Mouse (Mus musculus) adrenal gland, adult 18-20 months (tissue): ENCODE measurements around the gene H2-Q1. TPM values are rescaled to one million over a fixed set of nuclear protein-coding genes. Genes with fewer than 3 reads are reported as not detected.
"Not testable (repeated sequence)": the region's sequence is repeated elsewhere in the genome, so short reads cannot be mapped to it uniquely, and the experiment has no call there.

Experiments
- DNase-seq, 2 experiments: peaks; one replicate each; pipeline ENCODE4 v3.0.0; 2021 to 2022; ENCODE audit warnings: low spot score in 2 of 2
- long read RNA-seq, 2 experiments: library from polyadenylated mRNA; stranded (forward); transcript quantifications; one replicate each; pipeline ENCODE4 v2.0.0; 2021
- total RNA-seq, 2 experiments: library from RNA; stranded (reverse); gene quantifications; 1 replicate in 1 of 2; 2 replicates in 1 of 2; pipeline ENCODE4 v1.2.3; 2021

Gene H2-Q1
- total RNA-seq, result 10 to 100 TPM in 1 of 2 experiments, 1 to 10 TPM in 1; 3.7 to 11.4 TPM
- long read RNA-seq, experiment 1, result 0 reads
- long read RNA-seq, experiment 2, result 0 reads

GRCm38 (mm10) chr17:35320327-35321081 lies at the start of gene H2-Q1:
TSS of gene H2-Q1 (plus strand) at chr17:35320405.
- no peak for DNase-seq

GRCm38 (mm10) chr17:35272249-35272648 lies 48.0 kb upstream of the H2-Q1 start:
- no peak for DNase-seq

DNA sequence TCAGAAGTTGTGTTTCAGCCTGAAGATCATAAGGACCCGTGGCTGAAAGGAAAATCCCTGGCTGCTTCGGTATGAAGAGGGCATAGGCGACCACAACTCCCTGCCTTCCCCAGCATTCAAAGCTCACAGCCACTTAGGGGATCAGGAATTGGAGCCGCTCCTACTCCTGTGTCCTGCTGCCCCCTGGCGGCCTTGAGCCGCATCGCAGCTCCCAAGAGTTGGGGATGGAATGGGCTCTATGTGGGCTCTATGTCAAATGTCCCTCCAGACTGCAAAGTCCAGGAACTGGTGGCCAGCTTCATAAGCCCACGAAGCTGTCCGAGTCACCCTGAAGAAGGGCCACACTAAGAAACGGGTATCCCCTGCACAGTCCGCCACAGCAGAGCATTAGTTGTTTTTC lies 45.4 kb upstream of the H2-Q1 start:
- DNase-seq, result peak; percentile 93 to 98

DNA sequence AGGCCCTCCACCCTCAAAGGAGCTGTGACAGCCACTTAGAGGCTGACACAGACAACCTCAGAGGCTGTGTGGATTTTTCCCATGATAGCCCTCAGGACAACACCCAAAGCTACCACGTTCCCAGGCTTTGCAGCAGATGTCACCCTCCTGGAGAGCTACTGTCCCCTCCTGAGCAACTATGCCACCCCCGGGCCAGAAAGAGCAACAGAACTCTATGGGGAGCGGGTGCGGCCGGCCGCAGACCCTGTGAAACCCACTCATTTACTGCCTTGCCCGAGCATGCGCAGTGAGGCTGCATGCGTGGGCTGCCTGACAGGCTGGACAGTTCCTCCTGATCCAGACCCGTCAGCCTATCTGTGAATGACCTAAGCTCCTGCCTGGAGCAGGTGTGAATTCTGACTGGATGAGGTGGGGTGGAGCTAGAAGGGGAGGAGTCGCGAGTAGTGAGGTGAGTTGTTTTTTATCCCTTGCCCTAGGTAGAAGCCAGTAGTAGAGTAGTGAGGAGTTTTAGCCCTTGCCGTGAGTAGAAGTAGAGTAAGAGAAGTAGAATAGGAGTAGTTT lies 43.8 kb upstream of the H2-Q1 start:
- no peak for DNase-seq

GRCm38 (mm10) chr17:35278049-35278448 lies 42.2 kb upstream of the H2-Q1 start:
- DNase-seq, result no peak

DNA sequence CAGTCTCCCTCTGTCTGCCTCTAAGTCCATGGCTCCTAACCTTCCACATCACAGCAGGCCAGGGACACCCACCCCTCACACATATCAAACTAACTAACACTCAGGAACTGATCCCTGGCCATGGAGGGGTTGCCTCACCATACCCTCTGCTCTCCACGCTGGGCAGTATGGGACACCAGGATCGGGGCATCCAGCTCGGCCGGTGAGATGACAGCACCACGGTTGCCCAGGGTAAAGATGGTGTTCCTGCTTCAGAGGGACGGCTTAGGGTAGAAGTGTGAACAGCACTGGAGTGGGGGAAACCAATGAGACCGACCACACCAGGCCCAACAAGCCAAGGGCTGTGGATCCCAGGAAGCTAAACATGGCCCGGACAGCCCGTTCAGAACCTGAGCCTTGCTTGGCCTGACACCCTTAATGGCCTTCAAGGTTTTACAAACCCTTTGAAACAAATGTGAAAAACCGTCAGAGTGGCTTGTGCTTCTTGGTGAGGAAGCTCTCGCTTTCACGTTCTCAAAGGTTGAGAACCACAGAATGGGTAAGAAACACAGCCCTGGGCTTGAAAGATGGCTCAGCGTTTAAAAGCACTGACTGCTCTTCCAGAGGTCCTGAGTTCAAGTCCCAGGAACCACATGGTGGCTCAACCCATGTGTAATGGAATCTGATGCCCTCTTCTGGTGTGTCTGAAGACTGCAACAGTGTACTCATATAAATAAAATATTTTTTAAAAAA lies 41.1 kb upstream of the H2-Q1 start:
- no peak for DNase-seq

DNA sequence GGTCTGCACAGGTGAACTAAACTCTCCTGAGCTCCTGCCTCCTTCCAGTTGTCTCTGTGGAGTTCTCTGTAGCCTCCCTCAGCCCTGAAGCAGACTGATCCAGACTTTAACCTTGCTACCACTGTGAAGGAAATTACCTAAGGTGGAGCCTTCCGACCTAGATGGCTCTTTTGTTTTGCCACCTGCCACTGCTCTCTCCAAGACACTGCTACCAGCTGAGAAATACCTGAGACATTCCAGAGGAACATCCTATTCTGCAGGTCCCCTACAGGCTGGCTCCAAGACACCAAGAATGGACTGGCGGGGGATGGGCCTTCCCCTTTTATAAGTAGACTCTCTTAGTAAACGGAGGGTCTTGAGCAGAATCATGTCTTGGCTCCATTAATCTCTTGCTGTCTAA lies 39.9 kb upstream of the H2-Q1 start:
- DNase-seq, result no peak

GRCm38 (mm10) chr17:35285431-35285830 lies 34.8 kb upstream of the H2-Q1 start:
- no peak for DNase-seq

- DNase-seq, result peak; percentile 76 to 81
Measured at GRCm38 (mm10) chr17:35295796-35296195, 24.4 kb upstream of the H2-Q1 start.

- not testable (repeated sequence) for DNase-seq
Measured at GRCm38 (mm10) chr17:35300261-35300945, 19.8 kb upstream of the H2-Q1 start.

- peak; percentile 100 for DNase-seq
Measured at GRCm38 (mm10) chr17:35301645-35302258, 18.5 kb upstream of the H2-Q1 start.

DNA sequence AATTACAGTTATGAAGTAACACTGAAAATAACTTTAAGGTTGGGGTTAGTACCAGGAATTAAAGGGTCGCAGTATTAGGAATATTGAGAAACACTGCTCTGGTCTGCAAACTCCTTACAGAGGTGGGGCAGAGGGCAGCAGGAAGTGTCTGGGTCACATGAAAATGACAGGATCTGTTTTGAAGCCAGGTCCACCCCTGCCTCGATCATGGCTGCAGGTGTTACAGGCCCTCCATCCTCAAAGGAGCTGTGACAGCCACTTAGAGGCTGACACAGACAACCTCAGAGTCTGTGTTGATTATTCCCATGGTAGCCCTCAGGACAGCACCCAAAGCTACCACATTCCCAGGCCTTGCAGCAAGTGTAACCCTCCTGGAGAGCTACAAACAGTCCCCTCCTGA lies 16.9 kb upstream of the H2-Q1 start:
- no peak for DNase-seq

- peak in 1 of 2 experiments; percentile 37 for DNase-seq
Measured at GRCm38 (mm10) chr17:35303756-35304350, 16.4 kb upstream of the H2-Q1 start.

DNA sequence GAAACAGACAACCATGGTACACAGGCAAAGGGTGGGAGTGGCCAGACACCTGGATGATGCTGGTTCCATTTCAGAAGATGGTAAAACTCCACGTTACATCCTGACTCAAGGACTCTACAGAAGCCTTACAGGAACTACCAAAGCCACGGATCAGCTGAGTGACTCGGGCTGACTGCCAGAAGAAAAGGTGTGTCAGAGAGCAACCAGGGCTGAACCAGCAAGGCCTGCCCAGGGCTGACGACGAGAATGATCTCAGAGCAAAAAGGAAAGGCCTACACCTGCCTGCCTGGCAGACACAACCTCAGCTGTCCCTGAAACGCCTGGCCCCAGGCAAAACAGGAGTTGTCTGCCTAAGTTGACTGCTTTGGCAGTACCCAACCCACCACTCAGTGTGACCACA lies 15.7 kb upstream of the H2-Q1 start:
- DNase-seq, result no peak

- DNase-seq, result not testable (repeated sequence)
Measured at GRCm38 (mm10) chr17:35304921-35305320, 15.3 kb upstream of the H2-Q1 start.

- DNase-seq, result no peak
Measured at GRCm38 (mm10) chr17:35318671-35319070, 1.5 kb upstream of the H2-Q1 start.

DNA sequence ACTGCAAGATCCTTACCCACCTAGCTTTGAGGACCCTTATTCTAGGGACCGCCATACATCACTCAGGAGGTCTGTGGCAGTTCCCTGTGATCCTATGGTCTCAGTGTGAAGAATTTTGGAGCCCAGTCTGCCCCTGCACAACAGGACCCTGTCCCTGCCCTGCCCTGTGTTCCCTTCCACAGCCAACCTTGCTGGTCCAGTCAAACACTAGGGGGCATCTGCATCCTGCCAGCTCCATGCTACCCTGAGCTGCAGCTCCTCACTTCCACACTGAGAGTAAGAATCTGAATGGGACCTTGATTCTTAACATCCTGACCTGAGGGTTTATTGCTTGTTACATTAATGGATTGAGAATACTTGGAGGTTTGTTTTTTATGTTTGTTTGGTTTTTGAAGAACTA lies 4.9 kb downstream of the H2-Q1 start:
- DNase-seq, result not testable (repeated sequence)

GRCm38 (mm10) chr17:35326000-35326399 lies 5.8 kb downstream of the H2-Q1 start:
- DNase-seq, result not testable (repeated sequence)

- DNase-seq, result not testable (repeated sequence)
Measured at GRCm38 (mm10) chr17:35329714-35330113, 9.5 kb downstream of the H2-Q1 start.

GRCm38 (mm10) chr17:35331546-35331945 lies 11.3 kb downstream of the H2-Q1 start:
- not testable (repeated sequence) for DNase-seq
